Mouse (Mus musculus) hindbrain, embryonic 11.5 days (tissue): ENCODE data around the gene Sod1. TPM values are rescaled to one million over a fixed set of nuclear protein-coding genes. Genes with fewer than 3 reads are reported as not detected.
"Not testable (repeated sequence)": the region's sequence is repeated elsewhere in the genome, so short reads cannot be mapped to it uniquely, and the experiment has no call there.

Source experiments
- ATAC-seq: fragments of 200-750 bp; cut with Nextera tagmentation; 2 replicates; pipeline ENCODE4 v1.8.0; 2017; ENCODE audit warnings: mild to moderate bottlenecking, moderate TSS enrichment, moderate library complexity; ENCODE audit not compliant: low FRiP score
- DNase-seq: peaks from one replicate; pipeline ENCODE4 v3.0.0-alpha.2; 2015; ENCODE audit warnings: low spot score
- H3K27ac ChIP-seq: fragments of 300-500 bp; sonication (generic); 2 replicates; pipeline ENCODE4 v1.5.1; 2014; ENCODE audit warnings: mild to moderate bottlenecking, low read depth, low read length
- H3K27me3 ChIP-seq: fragments of 300-500 bp; sonication (generic); 2 replicates; pipeline ENCODE4 v1.6.1; 2014; ENCODE audit warnings: mild to moderate bottlenecking, low read length, moderate library complexity, mixed read lengths; ENCODE audit not compliant: control insufficient read depth, insufficient read depth
- H3K36me3 ChIP-seq: fragments of 300-500 bp; sonication (generic); 2 replicates; pipeline ENCODE4 v1.6.1; 2014; ENCODE audit warnings: mild to moderate bottlenecking, low read length, moderate library complexity, mixed read lengths; ENCODE audit not compliant: control insufficient read depth, insufficient read depth
- H3K4me1 ChIP-seq: fragments of 300-500 bp; sonication (generic); replicated peaks from 2 replicates; pipeline ENCODE4 v1.6.1; 2014; ENCODE audit warnings: low read length, mixed read lengths; ENCODE audit not compliant: control insufficient read depth, insufficient read depth
- H3K4me2 ChIP-seq: fragments of 300-500 bp; sonication (generic); replicated peaks from 2 replicates; pipeline ENCODE4 v1.6.1; 2014; ENCODE audit warnings: mild to moderate bottlenecking, low read depth, low read length
- H3K4me3 ChIP-seq: fragments of 300-500 bp; sonication (generic); 2 replicates; pipeline ENCODE4 v1.5.1; 2014; ENCODE audit warnings: low read depth, low read length
- H3K9ac ChIP-seq: fragments of 300-500 bp; sonication (generic); 2 replicates; pipeline ENCODE4 v1.6.1; 2014; ENCODE audit warnings: low read depth, low read length
- H3K9me3 ChIP-seq: fragments of 300-500 bp; sonication (generic); 2 replicates; pipeline ENCODE4 v1.6.1; 2016; ENCODE audit warnings: low read length; ENCODE audit not compliant: control insufficient read depth
- WGBS: fragments of 180-500 bp; shearing (Covaris S2); extraction: QIAGEN DNeasy Blood & Tissue Kit; methylation state at CpG from one replicate; pipeline ENCODE4 v1.1.7; 2014; 5-methylcytosine and 5-hydroxymethylcytosine counted together
- polyA plus RNA-seq: library from polyadenylated mRNA; unstranded; fragments of >200 nt; fragmentation: Nextera tagmentation; extraction: Ambion mirVana; gene quantifications from 2 replicates; pipeline ENCODE4 v1.2.1, GENCODE M21; 2014

Sod1 gene
- polyA plus RNA-seq, 1 experiment from 2014 or later: 987 TPM

- H3K9me3 ChIP-seq: no peaks in the 10 kb centered on the region
- no peak overlapping the region for H3K4me2 ChIP-seq
- H3K36me3 ChIP-seq: no peaks in the 10 kb centered on the region
- DNase-seq: no peak
- ATAC-seq: no peak
- H3K4me1 ChIP-seq: no peaks in the 10 kb centered on the region
- WGBS: 89% methylated on average over 2 of the region's 2 CpGs
- no peak overlapping the region for H3K27ac ChIP-seq
- H3K4me3 ChIP-seq: no peak overlapping the region
- H3K9ac ChIP-seq: no peak overlapping the region
- no peaks in the 10 kb centered on the region for H3K27me3 ChIP-seq
These were observed 4.1 kb upstream of the Sod1 start for GRCm38 (mm10) chr16:90216414-90216813.

- no peaks in the 10 kb centered on the region for H3K36me3 ChIP-seq
These were observed 3.2 kb upstream of the Sod1 start for GRCm38 (mm10) chr16:90217356-90217755.

GRCm38 (mm10) chr16:90217926-90218325 lies 2.6 kb upstream of the Sod1 start:
- no peak for ATAC-seq
- Histone ChIP-seq H3K9me3 (no peaks in the 10 kb centered on the region), H3K27ac (no peak overlapping the region), H3K36me3 (no peaks in the 10 kb centered on the region), H3K4me3 (no peak overlapping the region), H3K27me3 (no peaks in the 10 kb centered on the region), H3K9ac (no peak overlapping the region), H3K4me2 (no peak overlapping the region), H3K4me1 (peaks cover 4% of the 10 kb centered on the region)
- WGBS: 67% methylated on average over 4 of the region's 4 CpGs
- no peak for DNase-seq

More at GRCm38 (mm10) chr16:90217356-90217755, 3.2 kb upstream of the Sod1 start:
- Histone ChIP-seq H3K27ac (no peak overlapping the region), H3K4me3 (no peak overlapping the region), H3K9me3 (no peaks in the 10 kb centered on the region), H3K4me1 (peaks cover 2% of the 10 kb centered on the region), H3K4me2 (no peak overlapping the region), H3K27me3 (no peaks in the 10 kb centered on the region), H3K9ac (no peak overlapping the region)
- ATAC-seq: no peak
- DNase-seq: no peak
- 24% methylated on average over 3 of the region's 3 CpGs for WGBS

GRCm38 (mm10) chr16:90219445-90219844 lies 1.1 kb upstream of the Sod1 start:
- not testable (repeated sequence) for H3K27me3 ChIP-seq, DNase-seq, H3K4me1 ChIP-seq, H3K36me3 ChIP-seq, H3K4me3 ChIP-seq, H3K9me3 ChIP-seq, H3K27ac ChIP-seq, ATAC-seq, H3K4me2 ChIP-seq, H3K9ac ChIP-seq
- 66% methylated on average over 4 of the region's 4 CpGs for WGBS

GRCm38 (mm10) chr16:90220892-90221431 lies 408 bp downstream of the Sod1 start:
- Histone ChIP-seq H3K36me3 (peaks cover 3% of the 10 kb centered on the region; the same call in 1 of the 2 replicates), H3K4me3 (peak overlapping the region; percentile 83), H3K27me3 (no peaks in the 10 kb centered on the region), H3K9me3 (no peaks in the 10 kb centered on the region), H3K4me1 (peaks cover 4% of the 10 kb centered on the region), H3K4me2 (peak overlapping the region; percentile 70), H3K27ac (peak overlapping the region; percentile 79), H3K9ac (peak overlapping the region; percentile 83)
- WGBS: under 1% methylated on average over 51 of the region's 52 CpGs
- ATAC-seq (peak; percentile 87), DNase-seq (no peak)

GRCm38 (mm10) chr16:90221441-90222070 lies 1.0 kb downstream of the Sod1 start:
- 20% methylated on average over 20 of the region's 20 CpGs for WGBS

GRCm38 (mm10) chr16:90229897-90230296 lies 9.3 kb downstream of the Sod1 start:
- Histone ChIP-seq H3K4me3 (no peak overlapping the region), H3K27ac (no peak overlapping the region), H3K9me3 (no peaks in the 10 kb centered on the region), H3K4me1 (no peaks in the 10 kb centered on the region), H3K9ac (no peak overlapping the region), H3K27me3 (no peaks in the 10 kb centered on the region), H3K4me2 (no peak overlapping the region), H3K36me3 (no peaks in the 10 kb centered on the region; the same call in 1 of the 2 replicates)
- no peak for DNase-seq
- no peak for ATAC-seq
- WGBS: 85% methylated on average over 6 of the region's 6 CpGs

More at GRCm38 (mm10) chr16:90221441-90222070, 1.0 kb downstream of the Sod1 start:
- peak; percentile 20 for DNase-seq
- Histone ChIP-seq H3K36me3 (peaks cover 3% of the 10 kb centered on the region; the same call in 1 of the 2 replicates), H3K27ac (0 out of 2 replicates have a peak overlapping the region, but pooled peaks have one; percentile 79), H3K9ac (peak overlapping the region; percentile 83), H3K9me3 (no peaks in the 10 kb centered on the region), H3K4me3 (peak overlapping the region; percentile 83), H3K4me1 (peaks cover 4% of the 10 kb centered on the region), H3K27me3 (no peaks in the 10 kb centered on the region), H3K4me2 (peak overlapping the region; percentile 70)
- no peak for ATAC-seq

GRCm38 (mm10) chr16:90231302-90231701 lies 10.7 kb downstream of the Sod1 start:
- H3K36me3 ChIP-seq: no peaks in the 10 kb centered on the region; the same call in 1 of the 2 replicates
- no peak overlapping the region for H3K27ac ChIP-seq
- no peak for ATAC-seq
- no peak overlapping the region for H3K9ac ChIP-seq
- WGBS: 93% methylated on average over 7 of the region's 7 CpGs
- no peak overlapping the region for H3K4me2 ChIP-seq
- H3K4me1 ChIP-seq: no peaks in the 10 kb centered on the region
- no peak overlapping the region for H3K4me3 ChIP-seq
- no peaks in the 10 kb centered on the region for H3K9me3 ChIP-seq
- no peaks in the 10 kb centered on the region for H3K27me3 ChIP-seq
- DNase-seq: no peak

- Histone ChIP-seq H3K4me1 (no peaks in the 10 kb centered on the region), H3K27ac (no peak overlapping the region), H3K27me3 (no peaks in the 10 kb centered on the region), H3K9ac (no peak overlapping the region), H3K36me3 (no peaks in the 10 kb centered on the region; the same call in 1 of the 2 replicates), H3K4me2 (no peak overlapping the region), H3K9me3 (no peaks in the 10 kb centered on the region), H3K4me3 (no peak overlapping the region)
- DNase-seq: no peak
- 92% methylated on average over 10 of the region's 10 CpGs for WGBS
- no peak for ATAC-seq
These were observed 13.1 kb downstream of the Sod1 start for GRCm38 (mm10) chr16:90233702-90234101.
